Mouse (Mus musculus) granulocyte monocyte progenitor cell, adult 5-6 weeks (primary cell): ENCODE data around the gene Nrxn2. TPM values are rescaled to one million over a fixed set of nuclear protein-coding genes. Genes with fewer than 3 reads are reported as not detected.

Experiments used
- ATAC-seq: replicated peaks from 2 replicates; pipeline ENCODE4 v1.8.0; 2016; ENCODE audit warnings: mild to moderate bottlenecking, moderate TSS enrichment, inconsistent platforms; ENCODE audit not compliant: poor library complexity, severe bottlenecking
- total RNA-seq, 2 experiments: library from RNA; stranded (forward) in 1 of 2; stranded (reverse) in 1 of 2; fragments of 200-712, 200-1000 nt in 1 of 2; fragments of >200 nt in 1 of 2; fragmentation: Nextera tagmentation in 1 of 2; gene quantifications; 2 replicates each; pipeline ENCODE4 v1.2.3; 2014 to 2017

Gene Nrxn2
- total RNA-seq, 2 experiments from 2014 or later: not detected

DNA sequence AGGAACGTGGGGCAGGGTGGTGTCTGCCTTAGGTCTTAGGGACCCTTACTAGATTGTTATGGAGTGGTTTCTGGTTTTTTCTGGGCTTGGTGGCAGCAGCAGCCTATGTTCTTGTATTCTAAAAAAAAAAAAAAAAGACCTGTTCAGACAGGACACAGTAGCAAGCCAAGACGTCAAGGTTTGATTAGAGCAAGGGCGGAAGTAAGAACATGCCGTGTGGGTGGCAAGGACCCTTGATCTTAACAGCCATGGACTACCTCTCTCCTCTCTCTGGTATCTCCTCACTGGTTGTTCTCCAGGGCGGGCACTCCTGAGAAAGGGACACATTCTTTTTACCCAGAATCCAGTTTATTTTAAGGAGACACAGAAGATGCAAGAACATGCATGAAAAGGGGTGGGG is 134.6 kb downstream of the Nrxn2 start:
- no peak for ATAC-seq

- ATAC-seq: no peak
Measured at GRCm38 (mm10) chr19:6553819-6554582, 135.5 kb downstream of the Nrxn2 start.

- ATAC-seq: no peak
Measured at GRCm38 (mm10) chr19:6559576-6559975, 141.0 kb downstream of the Nrxn2 start.

DNA sequence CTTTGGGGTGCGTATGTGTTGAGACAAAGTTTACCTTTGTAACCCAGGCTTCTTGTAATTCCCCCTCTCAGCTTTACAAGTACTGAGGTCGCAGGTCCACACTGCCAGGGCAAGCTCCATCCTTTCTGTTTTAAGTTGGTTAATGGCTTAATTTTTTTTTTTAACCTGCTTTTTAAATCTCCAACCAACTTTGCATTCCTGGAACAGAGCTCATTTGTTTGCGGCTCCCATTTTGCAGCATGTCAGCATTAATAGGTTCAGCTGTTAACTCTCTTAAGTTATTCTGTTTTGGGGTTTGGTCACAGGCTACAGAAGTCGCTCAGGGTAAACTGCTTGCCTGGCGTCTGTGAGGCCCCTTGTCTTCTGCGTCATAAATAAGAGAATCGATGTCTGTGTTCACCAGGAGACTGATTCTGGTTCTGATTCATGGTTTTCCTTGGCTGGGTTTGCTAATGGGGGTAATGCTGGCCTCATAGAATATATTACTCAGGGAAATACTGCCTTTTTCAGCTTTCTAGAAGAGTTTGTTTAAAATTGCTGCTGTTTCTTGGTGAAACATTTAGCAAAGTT is 141.8 kb downstream of the Nrxn2 start:
- no peak for ATAC-seq

DNA sequence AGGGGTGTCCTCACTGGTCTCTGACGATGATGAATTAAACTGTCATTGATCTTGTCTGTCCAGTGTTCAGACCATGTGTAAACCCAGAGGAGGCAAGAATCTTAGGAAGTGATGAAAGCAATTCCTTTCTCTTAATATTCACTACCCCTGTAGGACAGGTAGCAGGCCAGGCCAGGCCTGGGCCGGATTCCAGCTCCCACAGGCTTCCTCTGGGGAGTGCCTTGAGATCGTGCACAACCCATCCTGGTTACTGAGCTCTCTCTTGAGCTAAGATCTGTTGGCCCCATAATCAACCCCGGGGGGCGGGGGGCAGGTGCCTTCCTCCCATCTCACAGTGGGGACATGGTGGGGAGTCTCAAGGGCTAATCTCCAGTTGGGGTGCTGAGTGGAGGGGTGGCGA is 146.6 kb downstream of the Nrxn2 start:
- ATAC-seq: no peak

DNA sequence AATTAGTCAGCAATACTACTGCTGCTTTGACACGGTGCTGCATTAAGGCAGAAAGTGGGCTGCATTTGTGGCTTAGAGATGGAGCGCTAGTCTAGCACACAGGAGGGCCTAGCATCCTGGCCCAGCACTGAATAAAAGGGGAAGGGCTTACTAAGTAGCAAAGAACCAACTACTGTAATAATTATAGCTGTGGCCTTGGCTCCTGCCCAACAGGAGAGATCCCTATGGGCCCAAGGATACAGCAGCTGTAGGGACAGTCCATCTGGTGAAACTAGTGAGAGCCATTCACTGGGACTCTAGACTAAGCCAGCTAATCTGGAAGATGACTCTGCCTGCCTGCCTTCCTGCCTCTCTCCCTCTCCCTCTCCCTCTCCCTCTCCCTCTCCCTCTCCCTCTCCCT is 147.9 kb downstream of the Nrxn2 start:
- no peak for ATAC-seq

DNA sequence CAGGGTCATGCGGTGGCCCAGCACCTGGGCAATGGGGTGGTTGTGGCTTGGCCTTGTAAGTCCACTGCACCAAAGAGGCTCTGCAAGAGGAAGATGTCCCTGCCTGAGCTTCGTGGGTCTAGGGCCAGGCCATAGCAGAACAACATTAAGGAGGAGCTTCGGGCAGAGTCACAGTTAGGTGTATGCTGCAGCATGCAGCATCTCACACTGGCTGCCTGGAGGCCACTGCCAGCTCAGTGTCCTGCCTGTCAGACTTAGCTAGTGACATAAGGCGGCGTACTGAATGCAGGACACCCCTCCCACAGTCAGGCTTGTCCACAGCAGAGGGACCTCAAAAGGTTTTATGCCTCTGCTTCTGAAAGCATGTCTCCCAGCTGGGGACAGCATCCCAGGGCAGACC is 150.5 kb downstream of the Nrxn2 start:
- ATAC-seq: no peak

- ATAC-seq: no peak
Measured at GRCm38 (mm10) chr19:6569561-6569960, 151.0 kb downstream of the Nrxn2 start.

GRCm38 (mm10) chr19:6571476-6571875 is 152.9 kb downstream of the Nrxn2 start:
- no peak for ATAC-seq

DNA sequence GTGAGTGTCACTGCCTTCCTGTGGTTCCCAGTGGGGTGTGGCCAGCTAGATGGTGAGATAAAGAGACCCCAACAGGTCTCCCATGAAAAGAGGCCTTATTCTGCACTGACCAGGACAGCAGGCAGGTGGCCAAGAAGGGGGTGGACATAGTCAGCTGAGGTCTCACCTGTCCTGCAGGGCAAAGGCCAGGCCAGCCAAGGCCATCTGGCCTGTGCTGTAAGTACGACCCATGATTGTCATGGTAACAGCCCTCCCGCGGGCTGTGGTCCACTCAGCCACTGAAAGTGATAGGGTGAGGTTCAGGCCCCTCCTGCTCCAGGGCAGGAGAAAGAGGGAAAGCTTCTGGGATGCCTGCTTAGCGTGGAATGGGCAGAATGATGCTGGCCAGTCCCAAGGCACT is 153.5 kb downstream of the Nrxn2 start:
- no peak for ATAC-seq

Other genes starting within 250 kb of the Nrxn2 start
- gene Majin, start 234.3 kb upstream of the Nrxn2 start, total RNA-seq (2014; fragmentation: Nextera tagmentation): not detected in 2 replicates
- not detected in 2 replicates for gene Majin, start 234.3 kb upstream of the Nrxn2 start, total RNA-seq (2017)
- not detected in 2 replicates for gene Gpha2, start 192.4 kb upstream of the Nrxn2 start, total RNA-seq (2014; fragmentation: Nextera tagmentation)
- gene Gpha2, start 192.4 kb upstream of the Nrxn2 start, total RNA-seq (2017): not detected in 2 replicates
- gene Ppp2r5b, start 182.9 kb upstream of the Nrxn2 start, total RNA-seq (2014; fragmentation: Nextera tagmentation): 3.0 and 3.1 TPM in 2 replicates
- gene Ppp2r5b, start 182.9 kb upstream of the Nrxn2 start, total RNA-seq (2017): 1.9 and 3.7 TPM in 2 replicates
- gene Atg2a, start 177.1 kb upstream of the Nrxn2 start, total RNA-seq (2014; fragmentation: Nextera tagmentation): 18.3 and 30.9 TPM in 2 replicates
- gene Atg2a, start 177.1 kb upstream of the Nrxn2 start, total RNA-seq (2017): 5.5 and 8.3 TPM in 2 replicates
- 20.4 and 20.6 TPM in 2 replicates for gene Ehd1, start 142.0 kb upstream of the Nrxn2 start, total RNA-seq (2014; fragmentation: Nextera tagmentation)
- 16.2 and 21.6 TPM in 2 replicates for gene Ehd1, start 142.0 kb upstream of the Nrxn2 start, total RNA-seq (2017)
- 2.6 and 4.1 TPM in 2 replicates for gene Cdc42bpg, start 112.3 kb upstream of the Nrxn2 start, total RNA-seq (2014; fragmentation: Nextera tagmentation)
- gene Cdc42bpg, start 112.3 kb upstream of the Nrxn2 start, total RNA-seq (2017): 3.6 and 4.4 TPM in 2 replicates
- gene Men1, start 83.8 kb upstream of the Nrxn2 start, total RNA-seq (2014; fragmentation: Nextera tagmentation): 37.7 and 54.2 TPM in 2 replicates
- 30.5 and 33.4 TPM in 2 replicates for gene Men1, start 83.8 kb upstream of the Nrxn2 start, total RNA-seq (2017)
- 50.7 and 54.7 TPM in 2 replicates for gene Map4k2, start 77.6 kb upstream of the Nrxn2 start, total RNA-seq (2014; fragmentation: Nextera tagmentation)
- gene Map4k2, start 77.6 kb upstream of the Nrxn2 start, total RNA-seq (2017): 26.1 and 30.6 TPM in 2 replicates
- gene Sf1, start 55.0 kb upstream of the Nrxn2 start, total RNA-seq (2014; fragmentation: Nextera tagmentation): 286 and 301 TPM in 2 replicates
- gene Sf1, start 55.0 kb upstream of the Nrxn2 start, total RNA-seq (2017): 187 and 209 TPM in 2 replicates
- gene Pygm, start 34.3 kb upstream of the Nrxn2 start, total RNA-seq (2014; fragmentation: Nextera tagmentation): 0.92 and 6.9 TPM in 2 replicates
- 0.41 TPM in 1 of 2 replicates, not detected in the other for gene Pygm, start 34.3 kb upstream of the Nrxn2 start, total RNA-seq (2017)
- gene Rasgrp2, start 19.4 kb upstream of the Nrxn2 start, total RNA-seq (2014; fragmentation: Nextera tagmentation): 279 and 345 TPM in 2 replicates
- 308 and 310 TPM in 2 replicates for gene Rasgrp2, start 19.4 kb upstream of the Nrxn2 start, total RNA-seq (2017)
- gene Slc22a12, start 124.3 kb downstream of the Nrxn2 start, total RNA-seq (2014; fragmentation: Nextera tagmentation): not detected in 2 replicates
- not detected in 2 replicates for gene Slc22a12, start 124.3 kb downstream of the Nrxn2 start, total RNA-seq (2017)